Mouse (Mus musculus) MEL (cell line): ENCODE data around the gene Bcl10. TPM values are rescaled to one million over a fixed set of nuclear protein-coding genes. Genes with fewer than 3 reads are reported as not detected.
A peak's percentile ranks its signal among the peaks of the same experiment; 100 is the strongest.

Experiments
- DNase-seq: peaks from one replicate; pipeline ENCODE4 v3.0.0; 2011; ENCODE audit warnings: low read depth, low spot score
- H3K27ac ChIP-seq: 2 replicates; pipeline ENCODE4 v1.5.1; 2012; ENCODE audit warnings: low read depth, mild to moderate bottlenecking, control low read depth, low read length, moderate library complexity; ENCODE audit not compliant: control insufficient read depth
- H3K27me3 ChIP-seq, 2 experiments: fragments of 150-350 bp in 1 of 2; sonication (generic) in 1 of 2; 2 replicates each; pipeline ENCODE4 v1.6.1; 2012; ENCODE audit warnings: low read length in 2 of 2, mild to moderate bottlenecking in 2 of 2, improper control_type of control experiment in 1 of 2, moderate library complexity in 1 of 2; ENCODE audit not compliant: insufficient read depth in 2 of 2, control insufficient read depth in 1 of 2
- H3K36me3 ChIP-seq, 2 experiments: 2 replicates each; pipeline ENCODE4 v1.6.1; 2012 to 2014; ENCODE audit warnings: low read length in 2 of 2, improper control_type of control experiment in 1 of 2, inconsistent platforms in 1 of 2, mild to moderate bottlenecking in 1 of 2; ENCODE audit not compliant: insufficient read depth in 2 of 2, control insufficient read depth in 1 of 2
- H3K4me1 ChIP-seq, 2 experiments: fragments of 150-350 bp in 1 of 2; sonication (generic) in 1 of 2; 2 replicates each; pipeline ENCODE4 v1.6.1; 2012; ENCODE audit warnings: low read length in 2 of 2, improper control_type of control experiment in 1 of 2, mild to moderate bottlenecking in 1 of 2; ENCODE audit not compliant: insufficient read depth in 2 of 2, control insufficient read depth in 1 of 2
- H3K4me3 ChIP-seq, 2 experiments: fragments of 150-350 bp in 1 of 2; sonication (generic) in 1 of 2; 2 replicates each; pipeline ENCODE4 v1.5.1; 2012; ENCODE audit warnings: low read depth in 2 of 2, low read length in 2 of 2, mild to moderate bottlenecking in 2 of 2, moderate library complexity in 2 of 2, control low read depth in 1 of 2, improper control_type of control experiment in 1 of 2; ENCODE audit not compliant: control insufficient read depth in 1 of 2, insufficient read depth in 1 of 2
- H3K79me2 ChIP-seq: 2 replicates; pipeline ENCODE4 v1.6.1; 2012; ENCODE audit warnings: mild to moderate bottlenecking, low read length, moderate library complexity; ENCODE audit not compliant: control insufficient read depth, poor library complexity, insufficient read depth
- H3K9ac ChIP-seq: 2 replicates; pipeline ENCODE4 v1.6.1; 2012; ENCODE audit warnings: low read depth, mild to moderate bottlenecking, control low read depth, low read length, moderate library complexity; ENCODE audit not compliant: control insufficient read depth, poor library complexity, severe bottlenecking
- H3K9me3 ChIP-seq: fragments of 150-350 bp; sonication (generic); replicated peaks from 2 replicates; pipeline ENCODE4 v1.6.1; 2012; ENCODE audit warnings: mild to moderate bottlenecking, low read length, improper control_type of control experiment, moderate library complexity; ENCODE audit not compliant: insufficient read depth
- CTCF ChIP-seq, 3 experiments: IDR thresholded peaks in 2 of 3; conservative IDR thresholded peaks in 1 of 3; 2 replicates each; pipeline ENCODE4 v1.5.1; 2011 to 2012; ENCODE audit warnings: low read length in 3 of 3, low read depth in 2 of 3, mild to moderate bottlenecking in 2 of 3, improper control_type of control experiment in 1 of 3, inconsistent platforms in 1 of 3, mixed read lengths in 1 of 3, moderate library complexity in 1 of 3; ENCODE audit not compliant: control insufficient read depth in 1 of 3, insufficient read depth in 1 of 3, poor library complexity in 1 of 3, severe bottlenecking in 1 of 3
- ELF1 ChIP-seq: IDR thresholded peaks from 2 replicates; pipeline ENCODE4 v1.6.1; 2014; ENCODE audit warnings: low read depth, mild to moderate bottlenecking, inconsistent platforms, low read length, improper control_type of control experiment, moderate library complexity
- GABPA ChIP-seq: IDR thresholded peaks from 2 replicates; pipeline ENCODE4 v1.6.1; 2012; ENCODE audit warnings: low read depth, mild to moderate bottlenecking, inconsistent platforms, low read length, improper control_type of control experiment, moderate library complexity
- GATA1 ChIP-seq: IDR thresholded peaks from 2 replicates; pipeline ENCODE4 v1.6.1; 2011; ENCODE audit warnings: low read depth, low read length, improper control_type of control experiment
- JUND ChIP-seq: IDR thresholded peaks from 2 replicates; pipeline ENCODE4 v1.6.1; 2011; ENCODE audit warnings: low read depth, mild to moderate bottlenecking, improper control_type of control experiment, low read length
- MAX ChIP-seq: IDR thresholded peaks from 2 replicates; pipeline ENCODE4 v1.6.1; 2011; ENCODE audit warnings: low read length, improper control_type of control experiment
- MEF2A ChIP-seq: IDR thresholded peaks from 2 replicates; pipeline ENCODE4 v1.6.1; 2014; ENCODE audit warnings: low read depth, mild to moderate bottlenecking, inconsistent platforms, low read length, improper control_type of control experiment; ENCODE audit not compliant: poor library complexity, insufficient replicate concordance, severe bottlenecking; ENCODE audit errors: extremely low read depth
- MYC ChIP-seq: IDR thresholded peaks from 2 replicates; pipeline ENCODE4 v1.6.1; 2011; ENCODE audit warnings: low read depth, mild to moderate bottlenecking, low read length, improper control_type of control experiment, moderate library complexity
- POLR2A ChIP-seq, 2 experiments: IDR thresholded peaks; 2 replicates each; pipeline ENCODE4 v1.6.1; 2011 to 2012; ENCODE audit warnings: low read length in 2 of 2, mild to moderate bottlenecking in 2 of 2, control low read depth in 1 of 2, improper control_type of control experiment in 1 of 2, low read depth in 1 of 2, moderate library complexity in 1 of 2; ENCODE audit not compliant: control insufficient read depth in 1 of 2, insufficient read depth in 1 of 2, poor library complexity in 1 of 2
- RAD21 ChIP-seq: IDR thresholded peaks from 2 replicates; pipeline ENCODE4 v1.6.1; 2011; ENCODE audit warnings: mild to moderate bottlenecking, low read depth, low read length, improper control_type of control experiment
- SMC3 ChIP-seq: IDR thresholded peaks from 2 replicates; pipeline ENCODE4 v1.6.1; 2011; ENCODE audit warnings: low read depth, low read length, improper control_type of control experiment
- TBP ChIP-seq: IDR thresholded peaks from 2 replicates; pipeline ENCODE4 v1.8.0; 2011; ENCODE audit warnings: low read depth, low read length, improper control_type of control experiment
- USF2 ChIP-seq, 2 experiments: IDR thresholded peaks; 2 replicates each; pipeline ENCODE4 v1.6.1; 2011 to 2012; ENCODE audit warnings: improper control_type of control experiment in 2 of 2, low read length in 2 of 2, borderline replicate concordance in 1 of 2, inconsistent platforms in 1 of 2, low read depth in 1 of 2, mild to moderate bottlenecking in 1 of 2; ENCODE audit not compliant: insufficient read depth in 1 of 2
- ZC3H11A ChIP-seq: IDR thresholded peaks from 2 replicates; pipeline ENCODE4 v1.6.1; 2012; ENCODE audit warnings: low read depth, mild to moderate bottlenecking, inconsistent platforms, low read length, improper control_type of control experiment
- ZKSCAN1 ChIP-seq: IDR thresholded peaks from 2 replicates; pipeline ENCODE4 v1.6.1; 2012; ENCODE audit warnings: low read depth, mild to moderate bottlenecking, inconsistent platforms, low read length, improper control_type of control experiment, moderate library complexity
- ZNF384 ChIP-seq: IDR thresholded peaks from 2 replicates; pipeline ENCODE4 v1.6.1; 2012; ENCODE audit warnings: low read depth, mild to moderate bottlenecking, inconsistent platforms, low read length, improper control_type of control experiment
- polyA plus RNA-seq, 2 experiments: library from polyadenylated mRNA; stranded (reverse) in 1 of 2; unstranded in 1 of 2; fragments of >175 nt in 1 of 2; fragments of >200 nt in 1 of 2; gene quantifications; 2 replicates each; pipeline versions ENCODE4 v1.2.1 to v1.2.4; 2012; ENCODE audit warnings: low replicate concordance in 2 of 2, low read depth in 1 of 2; ENCODE audit not compliant: insufficient read length in 2 of 2, insufficient read depth in 1 of 2, missing spikeins in 1 of 2
- total RNA-seq: library from RNA; depleted of rRNA; stranded (reverse); fragments of 300-350 nt; gene quantifications from 2 replicates; pipeline ENCODE4 v1.2.3, GENCODE M21; 2012

Gene Bcl10
- total and polyA plus RNA-seq, 3 experiments = 25.0 to 30.4 TPM; not detected in 1

DNA sequence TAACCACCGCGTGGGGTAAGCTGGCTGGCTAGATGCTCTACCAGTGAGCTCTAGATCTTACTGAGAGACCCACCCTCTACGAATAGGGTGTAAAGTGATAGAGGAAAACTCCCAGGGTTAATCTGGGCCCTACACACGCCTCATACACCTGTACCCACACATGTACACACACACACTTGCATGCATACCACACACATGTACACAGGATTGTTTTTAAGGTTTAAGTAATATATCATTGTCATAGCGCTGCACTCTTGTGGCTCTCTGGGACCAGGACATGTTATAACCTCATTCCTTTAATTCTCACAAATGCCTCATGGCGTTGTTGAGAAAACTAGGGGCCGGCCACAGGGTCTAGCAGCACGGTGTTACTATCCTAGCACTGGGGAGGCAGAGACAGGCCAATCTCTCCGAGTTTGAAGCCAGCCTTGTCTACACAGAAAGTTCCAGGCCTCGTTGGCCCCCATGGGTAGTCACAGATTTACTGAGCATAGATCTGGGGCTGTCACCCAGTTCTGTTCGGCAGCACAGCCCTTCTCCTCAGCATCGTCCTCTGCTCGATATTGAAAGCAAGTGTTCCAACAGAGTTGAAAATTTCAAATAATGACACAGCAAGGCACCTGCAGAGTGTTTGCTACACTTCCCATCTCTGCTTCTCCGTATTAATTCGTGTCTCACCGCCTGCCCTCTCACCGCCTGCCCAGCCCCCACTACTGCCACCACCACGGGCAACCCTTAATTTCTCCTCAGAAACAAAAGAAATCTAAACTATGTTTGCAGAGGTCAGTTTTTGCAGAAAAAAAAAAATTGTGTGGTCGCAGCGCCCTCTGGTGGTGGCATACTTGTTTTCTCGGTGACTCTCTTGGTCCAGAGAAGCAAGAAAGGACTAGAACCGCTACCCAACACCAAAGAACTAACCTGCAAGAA lies 17.5 kb upstream of the Bcl10 start:
- Histone ChIP-seq H3K27me3 (no peaks in the 10 kb centered on the region), H3K79me2 (no peaks in the 10 kb centered on the region), H3K4me1 (no peaks in the 10 kb centered on the region), H3K36me3 (no peaks in the 10 kb centered on the region), H3K9ac (no peak overlapping the region; the same call in 1 of the 2 replicates), H3K27ac (no peak overlapping the region), H3K9me3 (no peaks in the 10 kb centered on the region), H3K4me3 (peak overlapping the region; percentile 37 to 45)
- DNase-seq = peak; percentile 67
- TF ChIP-seq JUND (no peak), SMC3 (peak; percentile 89), RAD21 (peak; percentile 90), USF2 (IDR thresholded peaks at IDR 0.05; ENCODE audit: borderline replicate concordance in 1 of 2, insufficient read depth in 1 of 2, low read depth in 1 of 2, low read length in 2 of 2) (no peak), ZNF384 (peak; percentile 93), ZC3H11A (peak; percentile 82), CTCF (IDR thresholded peaks at IDR 0.05 in 2 of 3, conservative IDR thresholded peaks at IDR 0.05 in 1 of 3; ENCODE audit: control insufficient read depth in 1 of 3, insufficient read depth in 1 of 3, low read depth in 2 of 3, low read length in 3 of 3, poor library complexity in 1 of 3, severe bottlenecking in 1 of 3) (peak; percentile 46 to 90 (median 81)), GABPA (no peak), ZKSCAN1 (no peak)

DNA sequence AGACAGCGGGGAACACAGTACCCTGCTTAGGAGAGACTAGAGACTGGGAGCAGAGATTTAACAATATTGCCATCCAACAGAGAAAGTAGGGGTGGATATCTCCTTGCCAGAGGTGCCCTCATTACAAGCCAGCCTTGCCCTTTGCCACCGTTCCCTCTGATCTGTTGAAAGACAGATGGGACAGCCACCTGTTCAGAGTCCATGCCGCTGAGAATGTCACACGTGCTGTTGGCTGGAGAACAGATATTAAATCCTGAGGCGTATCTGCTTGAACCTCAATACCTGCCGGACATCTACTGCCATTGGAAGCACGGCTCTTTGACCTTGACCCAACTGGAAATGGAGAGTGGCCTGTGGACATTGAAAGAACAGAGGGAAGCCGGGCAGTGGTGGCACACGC lies 16.0 kb upstream of the Bcl10 start:
- Histone ChIP-seq H3K36me3 (no peaks in the 10 kb centered on the region), H3K27ac (no peak overlapping the region)
- TF ChIP-seq GATA1 (no peak), ELF1 (no peak), TBP (no peak), MAX (no peak), USF2 (IDR thresholded peaks at IDR 0.05; ENCODE audit: borderline replicate concordance in 1 of 2, insufficient read depth in 1 of 2, low read depth in 1 of 2, low read length in 2 of 2) (no peak), ZKSCAN1 (no peak)
- TF ChIP-seq, all 39 proteins: peak for 0
- H3K27me3 ChIP-seq = no peaks in the 10 kb centered on the region
- no peak overlapping the region for H3K4me3 ChIP-seq
- H3K9ac ChIP-seq = no peak overlapping the region
- H3K4me1 ChIP-seq = no peaks in the 10 kb centered on the region
- no peak for DNase-seq
- H3K9me3 ChIP-seq = no peaks in the 10 kb centered on the region
- H3K79me2 ChIP-seq = no peaks in the 10 kb centered on the region

DNA sequence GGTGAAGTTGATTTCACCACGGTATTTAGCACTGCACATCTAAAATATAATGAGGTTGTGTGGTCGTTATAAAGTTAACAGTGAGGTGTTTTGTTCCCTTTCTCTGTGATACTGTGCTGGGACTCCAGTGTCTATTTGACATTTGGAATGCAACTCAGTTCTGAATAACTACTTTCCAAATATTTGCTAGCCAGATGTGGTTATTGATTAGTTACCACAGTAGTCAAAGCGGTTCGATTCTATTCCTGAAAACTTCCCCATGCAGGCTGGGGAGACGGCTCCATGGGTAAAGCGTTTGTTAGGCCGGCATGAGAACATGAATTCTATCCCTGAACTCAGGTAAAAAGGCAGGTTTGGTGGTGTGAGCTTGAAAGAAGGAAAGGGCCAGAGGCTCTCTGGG lies 10.1 kb upstream of the Bcl10 start:
- H3K27ac ChIP-seq = no peak overlapping the region
- no peak for TF ChIP-seq MYC
- TF ChIP-seq POLR2A (IDR thresholded peaks at IDR 0.05; ENCODE audit: control insufficient read depth in 1 of 2, insufficient read depth in 1 of 2, low read depth in 1 of 2, low read length in 2 of 2, poor library complexity in 1 of 2) = no peak
- no peak for TF ChIP-seq MEF2A
- no peak for DNase-seq

More for the DNA sequence above, 10.1 kb upstream of the Bcl10 start:
- Histone ChIP-seq H3K79me2 (no peaks in the 10 kb centered on the region), H3K9ac (no peak overlapping the region), H3K4me1 (no peaks in the 10 kb centered on the region), H3K27me3 (no peaks in the 10 kb centered on the region), H3K9me3 (no peaks in the 10 kb centered on the region), H3K4me3 (no peak overlapping the region), H3K36me3 (no peaks in the 10 kb centered on the region)
